Mouse (Mus musculus): Measurements from ENCODE around the gene Olfr641. TPM values are rescaled to one million over a fixed set of nuclear protein-coding genes. Genes with fewer than 3 reads are reported as not detected.

Gene Olfr641
- not detected in 2 replicates for polyA plus RNA-seq (2016; fragmentation: Nextera tagmentation; extraction: Ambion mirVana)

DNA sequence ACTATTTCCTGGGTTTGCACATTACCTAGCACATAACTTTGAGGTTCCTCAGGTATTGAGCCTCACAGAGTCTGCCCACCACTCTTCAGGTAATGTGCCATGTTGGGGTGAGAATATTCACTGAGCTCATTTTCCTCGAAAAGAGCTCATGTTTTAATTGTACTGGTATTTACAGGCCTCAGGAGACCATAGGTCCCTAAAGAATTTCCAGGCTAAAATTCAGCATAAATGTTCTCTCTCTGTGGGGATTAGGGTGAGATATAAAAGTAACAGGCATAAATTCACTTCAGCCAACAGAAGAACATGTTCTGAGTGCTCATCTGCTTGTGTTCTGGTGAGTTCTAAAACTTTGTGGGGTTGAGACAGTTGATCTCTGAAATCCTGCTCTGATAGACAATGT is at the start of gene Olfr641:
Gene Olfr641, plus strand, starts transcription at position 301 of the 400 bp plus-strand sequence.
- WGBS: 69% methylated on average over 1 of the region's 1 CpGs
- H3K4me1 ChIP-seq: no peaks in the 10 kb centered on the region
- no peaks in the 10 kb centered on the region for H3K9me3 ChIP-seq (replicated peaks)
- H3K27me3 ChIP-seq (ENCODE audit: low read depth, poor library complexity, severe bottlenecking): no peaks in the 10 kb centered on the region
- H3K4me3 ChIP-seq: no peak within 1 kb of the TSS
- DNase-seq (ENCODE audit: low spot score): no peak
- H3K27ac ChIP-seq: no peak within 1 kb of the TSS
- H3K36me3 ChIP-seq: no peaks in the 10 kb centered on the region

- Histone ChIP-seq H3K4me3 (no peak within 1 kb of the TSS), H3K4me1 (no peaks in the 10 kb centered on the region), H3K9me3 (replicated peaks) (no peaks in the 10 kb centered on the region), H3K27me3 (ENCODE audit: low read depth, poor library complexity, severe bottlenecking) (no peaks in the 10 kb centered on the region), H3K36me3 (no peaks in the 10 kb centered on the region), H3K27ac (no peak within 1 kb of the TSS)
- no peak for DNase-seq (ENCODE audit: low spot score)
Measured at GRCm38 (mm10) chr7:103998446-103998845, 36.8 kb upstream of the Olfr641 start, which contains the start of gene Olfr638. TSS of gene Olfr638 (plus strand) at chr7:103998746.

- H3K4me1 ChIP-seq: no peaks in the 10 kb centered on the region
- H3K4me3 ChIP-seq: no peak overlapping the region
- no peaks in the 10 kb centered on the region for H3K36me3 ChIP-seq
- no peak for DNase-seq (ENCODE audit: low spot score)
- H3K27ac ChIP-seq: no peak overlapping the region
- no peaks in the 10 kb centered on the region for H3K27me3 ChIP-seq (ENCODE audit: low read depth, poor library complexity, severe bottlenecking)
- H3K9me3 ChIP-seq (replicated peaks): no peaks in the 10 kb centered on the region
Measured at GRCm38 (mm10) chr7:103999124-103999523, 36.1 kb upstream of the Olfr641 start.

DNA sequence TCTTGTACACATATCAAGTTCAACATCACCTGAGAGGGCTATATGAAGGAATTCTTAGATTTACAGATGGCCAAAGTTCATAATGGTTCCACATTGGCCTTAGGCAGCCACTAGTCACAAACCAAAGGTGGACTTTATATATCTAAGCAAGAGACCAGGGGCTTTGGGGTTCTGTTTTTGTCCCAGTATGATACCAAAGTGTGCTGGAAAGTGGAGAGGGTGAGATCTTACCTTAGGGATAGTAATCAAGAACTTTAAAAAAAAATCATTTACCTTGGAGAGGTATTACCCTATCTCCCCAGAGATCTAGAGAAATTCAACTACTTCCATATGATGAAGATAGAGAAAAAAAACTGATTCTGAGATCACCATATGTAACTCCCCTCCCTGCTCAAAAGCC is 18.0 kb upstream of the Olfr641 start, which contains the start of gene Olfr639:
Gene Olfr639, minus strand, starts transcription at position 101 of the 400 bp plus-strand sequence.
- no peak within 1 kb of the TSS for H3K4me3 ChIP-seq
- no peaks in the 10 kb centered on the region for H3K9me3 ChIP-seq (replicated peaks)
- no peaks in the 10 kb centered on the region for H3K4me1 ChIP-seq
- H3K27me3 ChIP-seq (ENCODE audit: low read depth, poor library complexity, severe bottlenecking): no peaks in the 10 kb centered on the region
- H3K27ac ChIP-seq: no peak within 1 kb of the TSS
- DNase-seq (ENCODE audit: low spot score): no peak
- H3K36me3 ChIP-seq: no peaks in the 10 kb centered on the region

DNA sequence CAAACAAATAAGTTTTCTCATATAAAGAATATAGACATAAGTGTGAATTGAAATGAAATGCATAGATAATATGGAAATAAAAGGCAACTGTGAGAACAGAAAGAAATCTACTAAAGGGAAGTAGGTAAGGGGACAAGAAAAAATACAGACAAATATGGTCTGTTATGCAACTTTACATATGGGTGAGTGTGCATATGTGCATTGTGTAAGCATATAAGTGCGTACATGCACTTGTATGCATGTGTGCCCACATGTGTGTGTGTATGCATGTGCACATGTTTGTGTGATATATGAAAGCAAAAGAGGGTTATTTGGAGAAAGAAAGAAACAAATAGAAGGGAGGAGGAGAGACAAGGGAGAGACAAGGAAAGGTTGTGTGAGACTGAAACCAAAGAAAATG is 16.3 kb upstream of the Olfr641 start:
- WGBS: 90% methylated on average over 1 of the region's 1 CpGs
- H3K4me1 ChIP-seq: no peaks in the 10 kb centered on the region
- H3K27me3 ChIP-seq (ENCODE audit: low read depth, poor library complexity, severe bottlenecking): no peaks in the 10 kb centered on the region
- H3K4me3 ChIP-seq: no peak overlapping the region
- no peaks in the 10 kb centered on the region for H3K36me3 ChIP-seq
- no peak overlapping the region for H3K27ac ChIP-seq
- H3K9me3 ChIP-seq (replicated peaks): no peaks in the 10 kb centered on the region
- no peak for DNase-seq (ENCODE audit: low spot score)

GRCm38 (mm10) chr7:104021651-104022050 is 13.6 kb upstream of the Olfr641 start:
- Histone ChIP-seq H3K4me1 (no peaks in the 10 kb centered on the region), H3K27ac (no peak overlapping the region), H3K36me3 (no peaks in the 10 kb centered on the region), H3K27me3 (ENCODE audit: low read depth, poor library complexity, severe bottlenecking) (no peaks in the 10 kb centered on the region), H3K4me3 (no peak overlapping the region), H3K9me3 (replicated peaks) (no peaks in the 10 kb centered on the region)
- no peak for DNase-seq (ENCODE audit: low spot score)
- WGBS: 91% methylated on average over 6 of the region's 6 CpGs

DNA sequence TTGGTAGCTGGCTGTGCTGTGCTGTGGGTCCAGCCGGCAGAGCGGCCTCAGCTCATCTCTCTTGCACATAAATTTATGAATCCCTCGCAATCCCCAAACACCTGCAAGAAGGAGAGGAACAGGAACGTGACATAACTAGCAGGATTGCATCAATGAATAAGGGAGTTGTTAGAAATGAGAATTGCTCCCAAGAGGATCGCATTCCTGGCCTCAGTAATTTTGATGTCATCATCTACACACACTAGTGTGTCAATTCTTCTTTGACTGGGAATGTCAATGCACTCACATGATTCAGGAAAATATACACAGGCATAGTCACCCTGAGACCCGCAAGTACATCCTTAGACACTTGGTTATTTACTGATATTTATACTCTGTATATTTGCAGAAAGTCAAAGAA is 9.8 kb upstream of the Olfr641 start, which contains the start of gene Olfr640:
Gene Olfr640, minus strand, starts transcription at position 101 of the 400 bp plus-strand sequence.
- H3K36me3 ChIP-seq: no peaks in the 10 kb centered on the region
- H3K27ac ChIP-seq: no peak within 1 kb of the TSS
- H3K4me1 ChIP-seq: no peaks in the 10 kb centered on the region
- no peaks in the 10 kb centered on the region for H3K9me3 ChIP-seq (replicated peaks)
- H3K27me3 ChIP-seq (ENCODE audit: low read depth, poor library complexity, severe bottlenecking): no peaks in the 10 kb centered on the region
- H3K4me3 ChIP-seq: no peak within 1 kb of the TSS
- WGBS: 89% methylated on average over 6 of the region's 6 CpGs
- no peak for DNase-seq (ENCODE audit: low spot score)

DNA sequence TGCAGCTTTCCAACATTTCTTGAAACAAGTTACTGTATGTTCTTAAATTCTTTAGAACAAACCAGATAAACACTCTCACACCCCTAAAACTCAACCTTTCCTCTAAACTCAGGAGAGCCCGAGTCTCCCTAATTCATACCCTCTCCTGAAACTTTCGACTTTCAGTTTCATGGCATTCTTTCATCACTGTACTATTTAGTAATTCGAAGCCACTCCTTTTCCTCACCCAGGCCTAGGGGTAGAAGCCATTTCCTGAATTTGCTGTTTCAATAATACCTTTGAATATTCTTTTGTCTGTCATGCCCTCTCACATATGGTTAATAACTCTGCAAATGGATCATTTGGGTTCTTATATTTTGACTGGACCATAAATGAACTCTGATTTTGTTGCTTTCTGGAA is 8.3 kb upstream of the Olfr641 start:
- H3K9me3 ChIP-seq (replicated peaks): no peaks in the 10 kb centered on the region
- DNase-seq (ENCODE audit: low spot score): no peak
- no peaks in the 10 kb centered on the region for H3K27me3 ChIP-seq (ENCODE audit: low read depth, poor library complexity, severe bottlenecking)
- 87% methylated on average over 3 of the region's 3 CpGs for WGBS
- no peak overlapping the region for H3K4me3 ChIP-seq
- H3K4me1 ChIP-seq: no peaks in the 10 kb centered on the region
- H3K36me3 ChIP-seq: no peaks in the 10 kb centered on the region
- H3K27ac ChIP-seq: no peak overlapping the region

GRCm38 (mm10) chr7:104050745-104051144 is 15.5 kb downstream of the Olfr641 start:
- no peaks in the 10 kb centered on the region for H3K27me3 ChIP-seq (ENCODE audit: low read depth, poor library complexity, severe bottlenecking)
- no peak overlapping the region for H3K27ac ChIP-seq
- no peak overlapping the region for H3K4me3 ChIP-seq
- DNase-seq (ENCODE audit: low spot score): no peak
- no peaks in the 10 kb centered on the region for H3K9me3 ChIP-seq (replicated peaks)
- 88% methylated on average over 4 of the region's 4 CpGs for WGBS
- H3K4me1 ChIP-seq: no peaks in the 10 kb centered on the region
- no peaks in the 10 kb centered on the region for H3K36me3 ChIP-seq

DNA sequence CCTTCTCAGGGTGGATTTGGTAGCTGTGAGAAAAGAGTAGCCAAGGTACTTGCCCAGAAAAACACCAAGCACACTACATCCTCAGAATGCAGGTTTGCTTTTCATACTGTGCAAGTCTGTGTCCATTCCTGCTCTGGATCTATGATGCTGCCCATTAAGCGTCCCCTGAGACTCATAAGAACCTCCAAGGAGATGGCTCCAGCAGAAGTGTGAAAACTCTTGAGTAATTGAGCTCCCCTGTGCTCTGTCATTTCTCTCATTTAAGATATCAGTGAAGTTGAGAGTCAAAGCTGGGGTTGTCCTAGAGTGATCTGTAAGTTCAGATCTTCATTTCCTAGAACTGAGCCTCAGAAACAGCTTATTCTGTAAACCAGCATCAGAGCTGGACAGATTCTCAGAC is 17.3 kb downstream of the Olfr641 start, which contains the start of gene Olfr642:
Gene Olfr642, minus strand, starts transcription at position 101 of the 400 bp plus-strand sequence.
- H3K4me3 ChIP-seq: no peak within 1 kb of the TSS
- no peak for DNase-seq (ENCODE audit: low spot score)
- H3K9me3 ChIP-seq (replicated peaks): no peaks in the 10 kb centered on the region
- no peak within 1 kb of the TSS for H3K27ac ChIP-seq
- no peaks in the 10 kb centered on the region for H3K4me1 ChIP-seq
- H3K36me3 ChIP-seq: no peaks in the 10 kb centered on the region
- WGBS: 78% methylated on average over 1 of the region's 1 CpGs
- H3K27me3 ChIP-seq (ENCODE audit: low read depth, poor library complexity, severe bottlenecking): no peaks in the 10 kb centered on the region

GRCm38 (mm10) chr7:104059215-104059614 is 24.0 kb downstream of the Olfr641 start:
- Histone ChIP-seq H3K27ac (no peak overlapping the region), H3K36me3 (no peaks in the 10 kb centered on the region), H3K27me3 (ENCODE audit: low read depth, poor library complexity, severe bottlenecking) (no peaks in the 10 kb centered on the region), H3K9me3 (replicated peaks) (no peaks in the 10 kb centered on the region), H3K4me3 (no peak overlapping the region), H3K4me1 (no peaks in the 10 kb centered on the region)
- WGBS: 76% methylated on average over 1 of the region's 1 CpGs
- no peak for DNase-seq (ENCODE audit: low spot score)

DNA sequence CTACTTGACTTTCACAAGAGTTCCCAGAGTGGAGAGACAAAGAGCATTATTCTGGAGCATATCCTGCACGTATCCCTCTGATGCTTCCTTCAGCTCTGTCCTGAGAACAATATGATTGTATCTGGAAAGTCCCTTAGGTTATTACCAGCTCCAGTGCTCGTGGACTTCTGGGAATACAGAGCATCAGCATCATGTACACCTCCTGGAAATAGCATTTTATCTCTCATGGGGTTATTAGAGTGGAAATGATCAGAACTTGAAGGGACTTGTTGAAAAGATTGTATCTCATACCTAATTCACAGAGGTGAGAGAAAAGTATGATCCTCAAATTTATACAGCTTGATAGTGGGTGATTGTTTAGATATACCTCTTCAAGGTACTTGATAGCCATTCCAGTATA is 26.1 kb downstream of the Olfr641 start, which contains the start of gene 4930516K23Rik:
Gene 4930516K23Rik, minus strand, starts transcription at position 101 of the 400 bp plus-strand sequence.
- Histone ChIP-seq H3K27ac (no peak within 1 kb of the TSS), H3K9me3 (replicated peaks) (no peaks in the 10 kb centered on the region), H3K27me3 (ENCODE audit: low read depth, poor library complexity, severe bottlenecking) (no peaks in the 10 kb centered on the region), H3K4me3 (no peak within 1 kb of the TSS), H3K36me3 (no peaks in the 10 kb centered on the region), H3K4me1 (no peaks in the 10 kb centered on the region)
- no peak for DNase-seq (ENCODE audit: low spot score)
- WGBS: 68% methylated on average over 2 of the region's 2 CpGs

- Histone ChIP-seq H3K27ac (no peak within 1 kb of the TSS), H3K36me3 (no peaks in the 10 kb centered on the region), H3K4me1 (no peaks in the 10 kb centered on the region), H3K4me3 (no peak within 1 kb of the TSS), H3K27me3 (ENCODE audit: low read depth, poor library complexity, severe bottlenecking) (no peaks in the 10 kb centered on the region), H3K9me3 (replicated peaks) (no peaks in the 10 kb centered on the region)
- WGBS: 83% methylated on average over 2 of the region's 2 CpGs
- DNase-seq (ENCODE audit: low spot score): no peak
Measured at GRCm38 (mm10) chr7:104071769-104072168, 36.5 kb downstream of the Olfr641 start, which contains the start of gene Olfr644. TSS of gene Olfr644 (minus strand) at chr7:104071869.

DNA sequence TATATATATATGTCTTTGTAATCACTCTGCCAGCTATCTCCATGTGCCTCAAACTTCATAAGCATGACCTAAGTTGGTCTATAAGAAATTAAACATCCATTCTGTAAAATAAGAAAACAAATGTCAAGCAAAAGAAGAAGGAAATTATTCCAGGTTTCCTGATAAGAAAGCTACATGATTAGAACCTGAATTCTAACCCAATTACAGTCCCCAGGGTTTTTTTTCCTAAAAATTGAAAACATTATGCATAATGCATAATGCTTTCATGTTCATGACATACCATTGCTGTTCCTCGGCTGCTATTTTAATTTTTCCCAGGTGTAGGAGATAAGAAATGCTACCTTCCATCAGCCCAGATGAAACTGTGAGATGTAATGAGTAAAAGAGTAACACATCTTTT is 50.1 kb downstream of the Olfr641 start, which contains the start of gene Olfr645:
Gene Olfr645, minus strand, starts transcription at position 101 of the 400 bp plus-strand sequence.
- no peak within 1 kb of the TSS for H3K4me3 ChIP-seq
- 83% methylated on average over 1 of the region's 1 CpGs for WGBS
- H3K4me1 ChIP-seq: no peaks in the 10 kb centered on the region
- DNase-seq (ENCODE audit: low spot score): no peak
- H3K27ac ChIP-seq: no peak within 1 kb of the TSS
- no peaks in the 10 kb centered on the region for H3K9me3 ChIP-seq (replicated peaks)
- no peaks in the 10 kb centered on the region for H3K27me3 ChIP-seq (ENCODE audit: low read depth, poor library complexity, severe bottlenecking)
- no peaks in the 10 kb centered on the region for H3K36me3 ChIP-seq

Measured in limb, embryonic 10.5 days (tissue).